Mouse (Mus musculus): ENCODE results near the gene Thra.

DNA sequence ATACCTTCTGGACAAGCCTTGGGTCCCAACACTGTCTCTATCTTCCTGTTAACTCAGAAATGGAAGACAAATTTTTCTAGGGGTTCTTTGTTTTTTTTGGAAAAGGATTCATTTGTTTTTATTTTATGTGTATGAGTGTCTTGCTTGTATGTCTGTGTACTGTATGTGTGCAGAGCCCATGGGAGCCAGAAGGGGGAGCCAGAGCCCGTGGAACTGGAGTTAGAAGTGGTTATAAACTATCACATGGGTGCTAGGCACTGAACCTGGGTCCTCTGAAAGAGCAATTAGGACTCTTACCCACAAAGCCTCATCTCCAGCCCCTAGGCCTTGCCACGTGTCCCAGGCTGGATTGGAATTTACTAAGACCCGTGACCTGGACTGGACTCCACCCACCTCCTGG is 6.4 kb upstream of the Thra start:
- no peak for TF ChIP-seq CTCF (IDR thresholded peaks at IDR 0.05; ENCODE audit: low read depth)
- TF ChIP-seq EP300 (IDR thresholded peaks at IDR 0.05; ENCODE audit: low read depth): no peak
